Mouse (Mus musculus): ENCODE measurements around the gene Gucy2g.

DNA sequence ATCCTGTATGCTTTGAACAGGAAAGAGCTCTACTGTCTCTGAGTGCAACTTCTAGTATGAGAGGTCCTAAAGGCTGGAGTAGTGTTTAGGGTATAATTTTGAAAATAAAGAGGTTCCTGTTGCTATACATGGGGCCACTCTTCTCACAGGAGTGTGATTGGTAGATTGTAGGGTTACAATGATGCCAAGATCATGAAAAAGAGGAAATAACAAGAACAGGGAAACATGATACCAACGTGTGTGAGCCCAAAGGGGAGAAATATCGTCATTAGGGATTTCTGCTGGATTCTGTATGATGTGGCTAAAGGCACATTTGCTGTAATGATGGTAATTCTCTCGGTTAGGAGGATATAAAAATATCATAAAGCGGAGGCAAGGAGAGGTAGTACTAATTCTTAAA, 45.0 kb upstream of the Gucy2g start:
- TF ChIP-seq HCFC1 (IDR thresholded peaks at IDR 0.05; ENCODE audit: borderline replicate concordance, insufficient read depth, low read length) (no peak), ZC3H11A (IDR thresholded peaks at IDR 0.05; ENCODE audit: borderline replicate concordance, low read depth, low read length) (no peak), ZNF384 (IDR thresholded peaks at IDR 0.05; ENCODE audit: low read depth, low read length) (no peak), MAFK (IDR thresholded peaks at IDR 0.05; ENCODE audit: insufficient read depth, low read depth, low read length) (no peak), CHD2 (IDR thresholded peaks at IDR 0.05; ENCODE audit: low read depth, low read length) (no peak)
